Mouse (Mus musculus) cerebellum, adult (tissue): ENCODE measurements around the gene Fam49a.
A peak's percentile ranks its signal among the peaks of the same experiment; 100 is the strongest.
"Not testable (repeated sequence)": the region's sequence is repeated elsewhere in the genome, so short reads cannot be mapped to it uniquely, and the experiment has no call there.

ENCODE experiments used
- ATAC-seq: cut with Nextera tagmentation; 2 replicates; pipeline ENCODE4 v1.9.2; 2017; ENCODE audit warnings: mild to moderate bottlenecking, moderate library complexity, mixed read lengths; ENCODE audit not compliant: insufficient number of reproducible peaks, low FRiP score, low TSS enrichment

Gene Fam49a

GRCm38 (mm10) chr12:12306814-12307213 lies 44.9 kb downstream of the Fam49a start:
- ATAC-seq: no peak

- ATAC-seq: no peak
These were observed 45.3 kb downstream of the Fam49a start for GRCm38 (mm10) chr12:12307245-12307644.

GRCm38 (mm10) chr12:12313437-12313836 lies 51.5 kb downstream of the Fam49a start:
- ATAC-seq: no peak

GRCm38 (mm10) chr12:12313919-12314318 lies 52.0 kb downstream of the Fam49a start:
- no peak for ATAC-seq

- no peak for ATAC-seq
These were observed 52.4 kb downstream of the Fam49a start for GRCm38 (mm10) chr12:12314326-12314725.

- ATAC-seq: no peak
These were observed 53.1 kb downstream of the Fam49a start for GRCm38 (mm10) chr12:12315011-12315410.

GRCm38 (mm10) chr12:12316956-12317355 lies 55.0 kb downstream of the Fam49a start:
- no peak for ATAC-seq

- ATAC-seq: no peak
These were observed 55.7 kb downstream of the Fam49a start for GRCm38 (mm10) chr12:12317606-12318005.

GRCm38 (mm10) chr12:12318140-12318734 lies 56.3 kb downstream of the Fam49a start:
- peak; percentile 8; the same call in 1 of the 2 replicates for ATAC-seq

GRCm38 (mm10) chr12:12320693-12321092 lies 58.8 kb downstream of the Fam49a start:
- ATAC-seq: no peak

- no peak for ATAC-seq
These were observed 59.2 kb downstream of the Fam49a start for GRCm38 (mm10) chr12:12321111-12321510.

- no peak for ATAC-seq
These were observed 61.1 kb downstream of the Fam49a start for GRCm38 (mm10) chr12:12323084-12323483.

GRCm38 (mm10) chr12:12323616-12324223 lies 61.8 kb downstream of the Fam49a start:
- peak; percentile 69 for ATAC-seq

GRCm38 (mm10) chr12:12324266-12324665 lies 62.3 kb downstream of the Fam49a start:
- ATAC-seq: not testable (repeated sequence)

GRCm38 (mm10) chr12:12333526-12334310 lies 71.8 kb downstream of the Fam49a start:
- ATAC-seq: no peak

- ATAC-seq: no peak
These were observed 72.5 kb downstream of the Fam49a start for GRCm38 (mm10) chr12:12334486-12334885.

- no peak for ATAC-seq
These were observed 73.6 kb downstream of the Fam49a start for GRCm38 (mm10) chr12:12335566-12335965.

GRCm38 (mm10) chr12:12337378-12337777 lies 75.4 kb downstream of the Fam49a start:
- no peak for ATAC-seq

- no peak for ATAC-seq
These were observed 81.4 kb downstream of the Fam49a start for GRCm38 (mm10) chr12:12343320-12343719.

- no peak for ATAC-seq
These were observed 86.7 kb downstream of the Fam49a start for GRCm38 (mm10) chr12:12348625-12349024.

GRCm38 (mm10) chr12:12349645-12350288 lies 87.8 kb downstream of the Fam49a start:
- ATAC-seq: no peak
